Mouse (Mus musculus): ENCODE measurements around the gene Pgghg. TPM values are rescaled to one million over a fixed set of nuclear protein-coding genes. Genes with fewer than 3 reads are reported as not detected.
A peak's percentile ranks its signal among the peaks of the same experiment; 100 is the strongest.

Pgghg gene
- total RNA-seq, 2 experiments from 2014 or later: 7.8 to 11.5 TPM

DNA sequence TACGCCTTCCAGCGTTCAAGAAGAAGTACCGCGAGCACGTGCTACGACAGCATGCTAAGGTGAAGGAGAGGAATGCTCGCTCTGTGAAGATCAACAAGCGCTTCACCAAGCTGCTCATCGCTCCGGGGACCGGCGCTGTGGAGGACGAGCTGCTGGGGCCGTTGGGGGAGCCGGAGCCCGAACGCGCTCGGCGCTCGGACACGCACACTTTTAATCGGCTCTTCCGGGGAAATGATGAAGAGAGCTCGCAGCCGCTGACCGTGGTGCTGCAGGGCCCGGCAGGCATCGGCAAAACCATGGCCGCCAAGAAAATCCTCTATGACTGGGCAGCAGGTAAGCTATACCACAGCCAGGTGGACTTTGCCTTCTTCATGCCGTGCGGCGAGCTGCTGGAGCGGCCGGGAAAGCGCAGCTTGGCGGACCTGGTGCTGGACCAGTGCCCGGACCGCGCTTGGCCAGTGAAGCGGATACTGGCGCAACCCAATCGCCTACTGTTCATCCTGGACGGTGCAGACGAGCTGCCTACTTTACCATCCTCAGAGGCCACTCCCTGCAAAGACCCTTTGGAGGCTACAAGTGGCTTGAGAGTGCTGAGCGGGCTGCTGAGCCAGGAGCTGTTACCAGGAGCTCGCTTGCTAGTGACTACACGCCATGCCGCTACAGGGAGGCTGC is 18.7 kb upstream of the Pgghg start:
- peak; percentile 65 for ATAC-seq (replicated peaks; ENCODE audit: poor library complexity, severe bottlenecking)

DNA sequence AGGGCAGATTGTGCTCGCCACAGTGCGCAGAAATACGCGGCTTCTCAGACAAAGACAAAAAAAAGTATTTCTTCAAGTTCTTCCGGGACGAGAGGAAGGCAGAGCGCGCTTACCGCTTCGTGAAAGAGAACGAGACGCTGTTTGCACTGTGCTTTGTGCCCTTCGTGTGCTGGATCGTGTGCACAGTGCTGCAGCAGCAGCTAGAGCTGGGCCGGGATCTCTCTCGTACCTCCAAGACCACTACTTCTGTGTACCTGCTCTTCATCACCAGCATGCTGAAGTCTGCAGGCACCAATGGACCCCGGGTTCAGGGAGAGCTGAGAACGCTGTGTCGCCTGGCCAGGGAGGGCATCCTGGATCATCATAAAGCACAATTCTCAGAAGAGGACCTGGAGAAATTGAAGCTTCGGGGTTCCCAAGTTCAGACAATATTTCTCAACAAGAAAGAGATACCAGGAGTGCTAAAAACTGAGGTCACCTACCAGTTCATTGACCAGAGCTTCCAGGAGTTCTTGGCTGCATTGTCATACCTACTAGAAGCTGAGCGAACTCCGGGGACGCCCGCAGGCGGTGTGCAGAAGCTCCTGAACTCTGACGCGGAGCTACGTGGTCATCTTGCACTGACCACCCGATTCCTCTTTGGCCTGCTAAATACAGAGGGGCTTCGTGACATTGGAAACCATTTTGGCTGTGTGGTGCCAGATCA is 18.0 kb upstream of the Pgghg start:
- ATAC-seq (replicated peaks; ENCODE audit: poor library complexity, severe bottlenecking): peak; percentile 2; the same call in 1 of the 2 replicates

DNA sequence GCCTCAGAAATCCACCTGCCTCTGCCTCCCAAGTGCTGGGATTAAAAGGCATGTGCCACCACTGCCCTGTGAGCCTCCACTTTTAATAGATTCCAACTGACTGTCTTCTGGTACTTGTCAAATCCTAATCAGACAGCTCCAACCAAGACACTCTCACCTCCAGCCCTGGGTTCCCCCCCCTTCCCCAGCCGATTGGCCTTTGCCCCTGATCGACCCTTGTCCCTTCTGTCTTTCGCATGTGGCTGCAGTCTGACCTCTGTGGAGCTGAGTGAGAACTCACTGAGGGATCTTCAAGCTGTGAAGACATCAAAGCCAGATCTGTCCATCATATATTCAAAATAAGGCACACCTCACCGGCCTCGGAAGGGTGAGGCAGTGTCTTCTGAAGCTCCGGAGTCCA is 14.0 kb upstream of the Pgghg start:
- no peak for ATAC-seq (replicated peaks; ENCODE audit: poor library complexity, severe bottlenecking)

DNA sequence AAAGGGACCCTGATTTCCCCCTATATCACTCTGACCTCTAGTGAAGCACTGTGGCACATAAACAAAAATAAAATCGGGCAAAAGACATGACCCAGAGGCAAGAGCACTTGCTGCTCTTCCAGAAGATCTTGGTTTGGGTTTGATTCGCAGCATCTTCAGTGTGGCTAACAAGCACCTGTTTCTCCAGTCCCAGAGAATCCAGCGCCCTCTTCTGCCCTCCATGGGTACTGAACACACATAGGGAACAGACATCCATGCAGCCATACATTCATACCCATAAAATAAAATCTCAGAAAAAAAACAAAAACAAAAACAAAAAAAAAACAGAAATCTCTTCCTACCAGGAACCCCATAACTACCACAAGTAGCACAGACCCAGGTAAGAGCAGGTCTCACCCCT is 2.8 kb upstream of the Pgghg start:
- no peak for ATAC-seq (replicated peaks; ENCODE audit: poor library complexity, severe bottlenecking)

DNA sequence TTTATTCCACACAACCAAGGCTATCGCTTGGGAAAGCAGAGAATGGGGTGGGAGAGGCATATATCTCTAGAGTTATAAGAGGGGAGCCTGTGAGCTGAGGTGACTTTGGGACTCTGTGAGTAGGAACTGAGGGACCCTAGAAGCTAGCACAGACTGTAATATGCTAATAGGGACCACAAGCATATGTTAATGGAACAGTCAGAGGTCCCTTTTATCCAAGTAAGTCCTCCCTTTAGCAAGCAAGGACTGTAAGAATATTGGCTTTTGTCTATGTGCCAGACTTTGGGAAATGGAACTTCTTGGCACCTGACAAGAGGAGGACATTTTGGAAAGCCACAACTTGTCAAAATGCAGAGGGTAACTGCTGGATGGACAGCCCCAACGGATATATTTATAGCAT is 2.3 kb upstream of the Pgghg start:
- ATAC-seq (replicated peaks; ENCODE audit: poor library complexity, severe bottlenecking): no peak

DNA sequence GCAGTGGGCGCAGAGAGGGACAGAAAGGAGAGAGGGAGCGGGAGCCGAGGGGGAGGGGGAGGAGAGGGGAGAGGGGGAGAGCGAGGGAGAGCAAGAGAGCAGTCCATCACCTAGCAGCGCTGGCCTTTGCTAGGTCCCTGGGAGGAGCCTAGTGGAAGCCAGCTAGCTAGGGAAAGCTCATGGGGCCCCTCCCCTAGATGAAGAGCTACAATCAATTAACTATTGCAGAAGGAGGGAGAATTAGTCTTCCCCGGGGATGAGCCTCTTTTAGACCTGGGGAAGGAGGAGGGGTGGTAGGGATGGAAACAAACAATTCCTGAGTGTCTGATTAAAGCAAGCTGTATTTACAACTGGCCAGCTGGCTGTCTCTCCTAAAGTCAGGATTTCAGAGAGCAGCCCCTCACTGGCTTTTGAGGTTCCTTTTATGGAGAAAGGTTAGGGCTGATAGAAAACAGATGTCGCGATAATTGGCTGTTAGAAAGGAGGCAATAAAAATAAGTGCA is 1.5 kb upstream of the Pgghg start:
- ATAC-seq (replicated peaks; ENCODE audit: poor library complexity, severe bottlenecking): no peak

DNA sequence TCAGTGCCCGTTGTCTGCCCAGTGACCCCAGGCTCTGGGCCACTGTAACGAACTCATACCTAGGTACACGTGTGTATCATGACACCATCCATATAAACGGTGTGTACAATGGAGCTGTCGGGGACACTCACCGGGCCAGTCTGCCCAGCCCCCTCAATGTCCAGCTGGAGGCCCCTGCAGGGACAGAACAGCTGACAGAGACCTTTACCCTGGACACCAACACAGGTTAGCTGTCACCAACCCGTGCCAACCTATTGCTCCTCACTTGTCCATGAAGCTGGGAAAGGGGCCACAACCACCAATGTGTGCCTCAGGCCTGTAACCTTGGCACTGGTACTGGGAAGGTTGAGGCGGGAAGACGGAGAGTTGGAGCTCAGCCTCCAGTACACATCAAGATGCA is 1.1 kb downstream of the Pgghg start:
- no peak for ATAC-seq (replicated peaks; ENCODE audit: poor library complexity, severe bottlenecking)

DNA sequence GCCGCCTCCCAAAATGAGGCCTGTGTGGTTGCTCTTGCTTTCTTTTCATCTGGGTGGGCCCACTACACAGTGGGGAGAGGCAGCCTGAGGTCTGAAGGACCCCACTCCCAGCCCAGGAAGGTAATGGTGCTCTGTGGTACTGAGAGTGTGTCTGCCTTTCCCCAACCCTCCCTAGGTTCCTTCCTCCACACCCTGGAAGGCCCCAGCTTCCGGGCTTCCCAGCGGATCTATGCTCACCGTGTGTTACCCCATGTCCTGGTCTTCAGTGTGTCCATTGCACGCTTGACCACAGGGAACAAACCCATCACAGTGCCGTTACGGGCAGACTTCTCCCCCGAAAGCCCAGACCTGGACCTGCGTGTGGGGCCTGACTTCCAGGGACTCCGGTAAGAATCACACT is 1.6 kb downstream of the Pgghg start:
- no peak for ATAC-seq (replicated peaks; ENCODE audit: poor library complexity, severe bottlenecking)

DNA sequence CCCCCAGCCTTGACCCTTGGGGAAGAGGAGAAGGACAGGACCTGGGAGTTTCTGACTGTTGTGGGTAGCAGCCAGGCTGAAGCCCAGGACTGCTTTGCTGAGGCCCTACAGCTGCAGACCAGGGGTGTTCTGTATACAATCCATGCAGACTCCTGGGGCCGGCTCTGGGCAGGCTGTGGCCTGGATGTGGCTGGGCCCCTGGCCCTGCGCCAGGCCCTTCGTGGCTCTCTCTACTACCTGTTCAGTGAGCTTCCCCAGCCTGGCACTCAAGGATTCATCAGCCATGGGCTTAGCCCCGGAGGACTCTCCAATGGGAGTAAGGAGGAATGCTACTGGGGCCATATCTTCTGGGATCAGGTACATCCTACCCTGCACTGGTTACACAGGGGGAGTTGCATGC is 2.2 kb downstream of the Pgghg start:
- no peak for ATAC-seq (replicated peaks; ENCODE audit: poor library complexity, severe bottlenecking)

DNA sequence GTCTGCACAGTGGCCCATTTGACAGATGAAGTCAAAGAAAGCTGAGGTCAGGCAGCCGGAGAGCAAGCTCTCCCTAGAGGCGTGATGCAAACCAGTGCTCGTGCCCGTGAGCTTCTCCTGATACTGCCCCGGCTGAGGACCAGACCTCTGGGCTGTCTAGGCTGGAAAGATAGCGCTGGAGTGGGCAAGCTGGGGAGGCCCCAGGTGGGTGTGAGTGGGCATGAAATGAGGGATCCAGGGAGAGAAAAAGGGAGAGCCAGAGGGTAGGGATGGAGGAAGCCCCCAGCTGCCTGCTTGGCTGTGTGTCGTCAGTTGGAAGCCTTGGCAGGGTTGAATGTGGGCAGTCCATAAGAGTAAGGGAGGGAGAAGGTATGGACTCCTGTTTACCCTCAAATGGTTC is 3.0 kb downstream of the Pgghg start:
- ATAC-seq (replicated peaks; ENCODE audit: poor library complexity, severe bottlenecking): no peak

DNA sequence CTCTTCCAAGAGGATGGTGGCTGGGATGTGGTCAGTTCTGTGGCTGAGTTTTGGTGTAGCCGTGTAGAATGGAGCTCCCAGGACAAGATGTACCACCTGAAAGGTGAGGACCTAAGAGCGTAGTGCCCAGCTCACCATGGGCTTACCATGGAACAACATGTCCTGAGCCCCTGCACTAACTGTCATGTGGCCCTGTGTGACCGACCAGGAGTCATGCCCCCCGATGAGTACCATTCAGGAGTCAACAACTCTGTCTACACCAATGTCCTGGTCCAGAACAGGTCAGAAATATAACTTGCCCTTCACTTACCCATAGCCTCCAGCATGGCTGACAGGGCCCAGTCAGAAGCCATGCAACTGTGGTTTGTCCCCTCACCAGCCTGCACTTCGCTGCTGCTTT is 4.1 kb downstream of the Pgghg start:
- ATAC-seq (replicated peaks; ENCODE audit: poor library complexity, severe bottlenecking): no peak

DNA sequence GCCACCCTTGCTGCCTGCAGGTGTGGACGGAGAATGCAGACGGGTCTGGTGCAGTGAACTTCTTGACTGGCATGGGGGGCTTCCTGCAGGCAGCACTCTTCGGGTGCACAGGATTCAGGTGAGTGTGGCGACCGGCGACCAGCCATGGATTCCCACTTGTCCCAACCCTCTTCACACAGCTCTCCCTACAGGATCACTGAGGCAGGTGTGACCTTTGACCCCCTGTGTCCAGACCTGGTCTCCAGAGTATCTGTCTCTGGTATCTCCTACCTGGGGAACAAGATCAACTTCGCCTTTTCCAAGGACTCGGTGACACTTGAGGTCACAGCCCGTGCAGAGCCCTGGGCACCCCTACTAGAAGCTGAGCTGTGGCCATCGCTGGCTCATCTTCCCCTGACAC is 5.1 kb downstream of the Pgghg start:
- ATAC-seq (replicated peaks; ENCODE audit: poor library complexity, severe bottlenecking): no peak

DNA sequence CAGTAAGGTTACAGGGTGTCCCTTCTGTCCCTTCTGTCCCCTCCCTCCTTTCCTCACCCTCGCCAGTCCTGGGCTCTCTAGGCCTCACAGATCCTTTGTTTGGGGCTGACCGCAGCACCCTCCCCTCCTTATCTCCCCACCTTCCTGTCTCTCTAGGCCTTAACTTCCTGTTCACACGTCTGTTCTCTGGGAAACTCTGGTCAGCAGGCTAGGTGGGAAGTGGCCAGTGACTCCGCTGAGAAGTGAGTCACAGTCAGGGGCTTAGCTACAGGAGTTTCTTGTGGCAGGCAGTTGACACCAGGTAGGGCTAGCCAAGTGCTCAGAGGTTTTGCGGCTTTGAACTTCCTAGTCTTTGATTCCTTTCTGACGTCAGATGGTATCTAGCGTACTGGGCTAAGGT is 5.8 kb downstream of the Pgghg start:
- ATAC-seq (replicated peaks; ENCODE audit: poor library complexity, severe bottlenecking): peak; percentile 77

DNA sequence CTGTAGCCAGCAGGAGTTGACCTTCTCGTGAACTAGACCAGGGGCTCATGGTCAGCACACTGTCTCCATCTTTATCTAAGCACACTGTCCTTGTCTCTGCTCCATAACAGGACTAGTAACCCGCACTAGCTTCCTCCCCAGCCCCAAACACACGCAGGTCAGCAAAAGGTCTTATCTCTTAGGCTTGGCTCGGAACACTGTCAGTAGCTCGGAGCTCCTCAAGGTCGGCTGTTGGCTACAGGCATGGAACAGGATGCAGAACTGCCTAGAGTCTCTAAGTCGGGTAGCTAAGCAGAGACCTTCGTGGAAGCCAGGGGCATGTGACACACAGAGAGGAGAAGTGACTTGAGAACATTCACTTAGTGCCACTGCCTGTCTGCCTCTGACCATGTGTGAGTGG is 7.0 kb downstream of the Pgghg start:
- ATAC-seq (replicated peaks; ENCODE audit: poor library complexity, severe bottlenecking): no peak

DNA sequence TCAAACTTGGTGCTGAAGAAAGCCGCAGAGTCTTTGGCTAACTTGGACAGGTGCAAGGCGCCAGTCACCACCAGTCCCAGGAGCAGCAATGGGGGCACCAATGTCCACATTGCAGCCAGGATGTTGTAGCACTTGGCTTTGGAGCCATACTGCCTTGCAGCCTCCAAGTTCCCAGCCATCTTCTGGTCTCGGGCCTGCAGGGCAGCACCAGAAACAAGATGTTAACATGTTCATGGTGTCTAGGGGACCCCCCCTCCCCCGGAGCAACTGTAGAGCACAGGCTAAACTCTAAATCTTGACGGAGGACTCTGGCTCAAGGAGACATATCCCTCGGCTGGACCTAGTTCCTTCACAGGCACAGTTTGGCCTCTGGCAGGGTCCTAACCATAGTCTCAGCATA is 8.1 kb downstream of the Pgghg start:
- ATAC-seq (replicated peaks; ENCODE audit: poor library complexity, severe bottlenecking): no peak

DNA sequence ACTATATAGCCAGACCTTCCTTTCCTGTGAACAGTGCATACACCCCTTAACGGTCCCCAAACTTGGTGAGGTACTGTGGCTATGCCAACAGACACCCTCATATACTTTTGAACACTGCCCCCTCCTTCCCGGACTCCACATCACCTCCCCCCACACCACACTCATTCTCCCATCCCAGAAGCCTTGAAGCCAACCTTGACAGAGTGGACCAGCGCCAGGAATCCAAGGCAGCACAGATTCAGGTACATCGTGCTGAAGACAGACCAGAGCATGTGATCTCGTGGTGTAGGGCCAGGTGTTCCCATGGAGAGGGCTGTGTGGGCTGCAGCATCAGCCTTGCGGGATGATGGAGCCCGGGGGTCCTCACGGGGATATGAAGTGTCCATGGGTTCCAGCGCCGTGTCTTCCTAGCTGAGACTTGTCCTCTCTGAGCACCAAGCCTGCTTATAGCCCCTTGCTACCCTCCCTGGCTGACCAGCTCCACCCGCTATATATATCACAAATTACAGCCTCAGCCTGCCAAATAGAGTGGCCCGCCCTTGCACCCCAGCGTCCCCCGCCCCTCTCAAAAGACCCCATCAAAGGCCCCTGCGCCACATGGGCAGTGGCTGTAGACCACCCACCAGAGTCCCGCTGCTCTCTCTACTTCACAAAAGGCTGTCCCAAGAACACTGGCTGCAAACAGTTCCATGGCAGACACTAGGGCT is 8.8 kb downstream of the Pgghg start, which contains the start of gene Ifitm5:
Gene Ifitm5, minus strand, starts transcription at position 468 of the 707 bp plus-strand sequence.
- ATAC-seq (replicated peaks; ENCODE audit: poor library complexity, severe bottlenecking): no peak

DNA sequence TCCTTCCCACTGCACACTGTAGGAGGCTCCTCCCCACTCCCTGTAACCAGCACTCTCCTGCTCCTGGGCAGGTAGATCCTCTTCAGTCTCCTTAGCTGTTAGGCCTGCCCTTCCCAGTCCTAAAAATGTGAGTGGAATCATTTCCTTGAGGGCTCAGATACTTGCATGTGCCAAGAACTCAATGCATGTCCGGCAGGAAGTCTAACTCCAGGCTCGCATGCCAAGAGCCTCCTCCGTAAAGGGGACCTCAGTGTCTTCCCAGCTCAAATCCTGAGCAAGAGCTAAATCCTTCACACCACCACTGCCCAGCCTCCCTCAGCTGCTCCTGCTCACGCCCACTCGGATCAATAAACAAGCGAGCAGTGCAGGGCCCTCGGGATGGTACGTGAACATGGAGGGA is 9.9 kb downstream of the Pgghg start:
- no peak for ATAC-seq (replicated peaks; ENCODE audit: poor library complexity, severe bottlenecking)

DNA sequence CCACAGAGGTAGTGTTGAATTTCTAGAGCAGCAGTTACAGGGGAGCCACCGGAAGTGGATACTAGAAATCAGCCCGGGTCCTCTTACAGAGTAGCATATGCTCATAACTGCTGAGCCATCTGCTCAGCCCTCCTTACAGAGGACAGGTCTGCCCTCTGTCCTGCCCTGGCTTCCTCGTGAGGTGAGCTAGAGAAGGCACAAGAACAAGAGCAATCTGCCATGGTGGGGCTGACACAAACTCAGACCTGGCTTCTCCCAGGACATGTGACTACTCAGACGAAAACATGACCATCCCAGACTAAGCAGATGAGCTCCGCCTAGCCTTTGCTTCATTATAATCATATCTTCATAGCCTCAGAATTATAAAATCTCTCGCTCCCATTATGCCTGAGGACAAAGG is 10.6 kb downstream of the Pgghg start:
- ATAC-seq (replicated peaks; ENCODE audit: poor library complexity, severe bottlenecking): no peak

DNA sequence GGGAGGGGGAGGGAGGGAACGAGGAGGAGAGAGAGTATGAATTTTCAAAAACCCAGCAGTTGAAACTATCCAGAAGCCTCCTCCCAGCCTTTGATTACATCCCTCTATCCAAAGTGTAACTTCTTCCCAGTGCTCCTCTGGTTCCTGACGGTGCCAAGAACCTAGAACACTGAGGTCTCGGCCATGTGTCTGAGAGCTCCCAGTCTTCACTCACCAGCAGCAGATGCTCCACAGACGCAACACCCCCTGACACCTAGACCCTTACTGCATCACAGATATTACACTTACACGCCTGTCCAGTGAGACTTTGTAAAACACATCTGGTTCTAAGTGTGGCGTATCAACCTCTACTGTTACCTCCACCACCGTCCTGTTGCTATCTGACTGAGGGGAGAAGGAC is 11.2 kb downstream of the Pgghg start:
- ATAC-seq (replicated peaks; ENCODE audit: poor library complexity, severe bottlenecking): no peak

DNA sequence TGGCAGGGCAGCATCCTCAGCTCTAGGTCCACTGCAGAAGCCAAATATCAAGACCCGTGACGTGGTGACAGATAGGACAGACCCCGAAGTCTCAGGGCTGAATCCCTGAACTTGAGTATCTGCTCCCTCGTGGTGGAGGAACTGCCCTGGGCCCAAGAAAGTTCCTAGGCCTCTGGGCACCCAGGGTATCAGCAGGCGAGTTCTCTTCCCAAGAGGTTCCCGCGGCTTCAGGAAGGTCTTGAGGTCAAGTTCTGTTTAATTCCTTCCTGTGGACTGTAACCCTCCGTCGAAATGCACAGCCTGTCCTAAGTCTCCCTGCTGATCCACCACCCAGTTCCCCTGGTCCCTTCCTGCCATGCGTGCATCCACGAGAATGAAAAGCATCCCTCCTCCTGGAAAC is 11.9 kb downstream of the Pgghg start:
- ATAC-seq (replicated peaks; ENCODE audit: poor library complexity, severe bottlenecking): no peak

Data from granulocyte monocyte progenitor cell, adult 5-6 weeks (primary cell).